Mouse (Mus musculus): ENCODE measurements around the gene Krtap29-1.

Krtap29-1 gene

GRCm38 (mm10) chr11:99937751-99938264 lies 41.0 kb downstream of the Krtap29-1 start:
- no peak for DNase-seq

GRCm38 (mm10) chr11:99935991-99936390 lies 42.9 kb downstream of the Krtap29-1 start, which contains the start of gene Krtap31-2:
TSS of gene Krtap31-2 (plus strand) at chr11:99936291.
- no peak for DNase-seq

Data from right cerebral cortex, adult 18-20 months (tissue).